In the genomic region with DNA sequence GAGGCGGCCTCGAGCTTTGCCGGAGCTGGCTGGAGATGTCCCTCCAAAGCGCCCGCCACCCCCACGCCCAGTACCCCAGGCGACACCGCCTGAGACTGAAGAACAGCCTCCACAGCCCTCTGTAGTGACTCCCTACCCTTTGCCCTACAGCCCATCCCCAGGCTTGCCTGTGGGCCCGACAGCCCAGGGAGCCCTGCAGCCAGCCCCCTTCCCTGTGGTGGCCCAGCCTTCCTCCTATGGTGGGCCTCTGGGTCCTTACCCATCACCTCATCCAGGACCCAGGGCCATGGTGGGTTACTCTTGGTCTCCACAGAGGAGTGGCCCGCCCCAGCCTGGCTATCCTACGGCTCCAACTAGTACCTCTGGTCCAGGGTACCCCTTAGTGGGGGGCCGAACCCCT, we compare ENCODE assay signal across 22 mouse cellular contexts. TPM values are rescaled to one million over a fixed set of nuclear protein-coding genes. Genes with fewer than 3 reads are reported as not detected.
"Had no signal": no experiment of that assay in that cellular context is flagged by ENCODE, and none has a peak within 500 bp of the region (broad histone marks: within the 10 kb centered on the region; RNA-seq: fewer than 3 reads in every experiment).

No protein-coding gene starts in this region.

- H3K27me3 ChIP-seq: midbrain, embryonic 12.5 days; midbrain, embryonic 15.5 days; neural tube, embryonic 13.5 days; neural tube, embryonic 15.5 days; stomach, embryonic 15.5 days had no signal

- H3K27ac ChIP-seq: liver, embryonic 14.5 days; midbrain, embryonic 12.5 days; midbrain, embryonic 15.5 days; neural tube, embryonic 13.5 days; neural tube, embryonic 15.5 days; stomach, embryonic 15.5 days; stomach, postnatal 0 days had no signal

- DNase-seq: lung, adult 18-20 months; lung, embryonic 14.5 days; lung, postnatal 10 days; lung, postnatal 4 days; right cerebral cortex, postnatal 14 days; thymus, adult 2 months; thymus, postnatal 25 days; thymus, postnatal 4 days had no signal

- H3K4me3 ChIP-seq: midbrain, embryonic 12.5 days; midbrain, embryonic 15.5 days; myocyte; neural tube, embryonic 13.5 days; neural tube, embryonic 15.5 days; stomach, embryonic 15.5 days had no signal

- H3K9ac ChIP-seq: liver, embryonic 14.5 days; lung, embryonic 14.5 days; midbrain, embryonic 12.5 days; midbrain, embryonic 15.5 days; neural tube, embryonic 13.5 days; neural tube, embryonic 15.5 days; stomach, embryonic 15.5 days had no signal

- H3K4me2 ChIP-seq: lung, embryonic 14.5 days; midbrain, embryonic 12.5 days; midbrain, embryonic 15.5 days; neural tube, embryonic 13.5 days; neural tube, embryonic 15.5 days; stomach, embryonic 15.5 days had no signal

- ATAC-seq: midbrain, embryonic 15.5 days had no signal

- H3K9me3 ChIP-seq: midbrain, embryonic 12.5 days; midbrain, embryonic 15.5 days; neural tube, embryonic 13.5 days; neural tube, embryonic 15.5 days; stomach, embryonic 15.5 days had no signal

RNA-seq across cellular contexts. Expression of a gene that starts 26.2 kb away (rescaled TPM):
- polyA plus RNA-seq: liver, embryonic 16.5 days; myocyte had no signal

RNA-seq across cellular contexts. Expression of a gene that starts 34.8 kb away (rescaled TPM):
- total RNA-seq: megakaryocyte, adult 5-6 weeks; megakaryocyte-erythroid progenitor cell, adult 5-6 weeks had no signal
- polyA plus RNA-seq: lung, embryonic 14.5 days; lung, embryonic 16.5 days; midbrain, embryonic 12.5 days; midbrain, embryonic 15.5 days; neural tube, embryonic 11.5 days; neural tube, embryonic 13.5 days; neural tube, embryonic 15.5 days; spleen, adult 2 months had no signal
